Mouse (Mus musculus): ENCODE data around the gene March5.
"Not testable (repeated sequence)": the region's sequence is repeated elsewhere in the genome, so short reads cannot be mapped to it uniquely, and the experiment has no call there.

The March5 gene

DNA sequence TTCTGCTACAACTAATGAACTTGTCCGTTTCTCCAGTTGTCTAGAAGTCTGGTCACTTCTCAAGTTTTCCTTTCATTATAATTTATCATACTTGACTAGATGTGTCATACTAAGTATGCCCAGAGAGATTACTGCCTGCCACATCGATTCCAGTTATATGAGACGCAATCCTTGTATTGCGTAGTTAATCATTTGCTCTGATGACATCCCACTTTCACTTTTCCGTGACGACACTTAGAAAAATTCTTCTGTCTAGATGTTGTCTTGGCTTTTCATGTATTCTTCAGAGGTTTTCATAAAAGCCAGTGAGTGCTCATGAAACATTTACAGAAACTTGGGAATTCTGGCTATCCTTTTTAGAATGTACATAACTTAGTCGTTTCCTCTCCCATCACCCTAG, 1.6 kb downstream of the March5 start:
- peak in 1 of 2 experiments; percentile 11 for DNase-seq

DNA sequence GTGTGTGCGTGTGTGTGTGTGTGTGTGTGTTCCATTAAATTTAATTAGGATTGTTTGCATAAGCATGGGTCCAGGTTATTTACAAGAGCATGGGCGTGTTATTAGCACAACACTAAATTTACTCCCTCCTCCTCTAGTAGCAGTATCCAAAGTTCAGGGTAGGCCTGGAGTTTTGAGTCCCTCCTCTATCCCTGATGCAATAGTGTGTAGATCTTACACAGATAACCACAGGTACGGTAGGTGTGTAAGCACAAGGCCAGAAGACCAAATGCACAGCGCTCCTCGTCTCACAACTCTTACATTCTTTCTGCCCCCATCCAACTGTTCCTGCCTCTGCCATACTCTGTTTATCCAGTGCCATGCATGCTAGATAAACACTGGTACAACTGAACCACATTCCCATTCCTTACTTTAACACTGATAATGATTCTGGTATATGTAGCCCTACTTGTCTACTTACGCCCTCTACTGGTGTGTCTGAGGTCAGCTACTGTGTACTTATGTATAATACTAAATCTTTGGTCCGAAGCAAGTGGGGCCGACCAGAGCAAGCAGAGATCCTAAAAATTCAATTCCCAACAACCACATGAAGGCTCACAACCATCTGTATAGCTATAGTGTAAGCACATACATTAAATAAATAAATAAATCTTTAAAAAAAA, 2.3 kb downstream of the March5 start:
- peak; percentile 11 to 28 for DNase-seq

DNA sequence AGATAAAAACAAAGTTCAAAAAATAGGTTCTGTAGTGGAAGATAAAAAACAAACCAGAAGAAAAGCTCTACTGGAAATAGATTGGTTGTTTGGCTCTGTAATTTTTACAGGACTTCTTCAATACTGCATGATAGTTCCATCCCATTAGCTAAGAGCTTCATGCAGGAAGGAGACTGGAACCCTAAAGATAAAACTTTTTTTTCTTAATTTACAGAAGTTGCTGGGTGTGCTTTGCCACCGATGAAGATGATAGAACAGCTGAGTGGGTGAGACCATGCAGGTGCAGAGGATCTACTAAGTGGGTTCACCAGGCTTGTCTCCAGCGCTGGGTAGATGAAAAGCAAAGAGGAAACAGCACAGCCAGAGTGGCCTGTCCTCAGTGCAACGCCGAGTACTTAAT, 3.1 kb downstream of the March5 start:
- DNase-seq: no peak

DNA sequence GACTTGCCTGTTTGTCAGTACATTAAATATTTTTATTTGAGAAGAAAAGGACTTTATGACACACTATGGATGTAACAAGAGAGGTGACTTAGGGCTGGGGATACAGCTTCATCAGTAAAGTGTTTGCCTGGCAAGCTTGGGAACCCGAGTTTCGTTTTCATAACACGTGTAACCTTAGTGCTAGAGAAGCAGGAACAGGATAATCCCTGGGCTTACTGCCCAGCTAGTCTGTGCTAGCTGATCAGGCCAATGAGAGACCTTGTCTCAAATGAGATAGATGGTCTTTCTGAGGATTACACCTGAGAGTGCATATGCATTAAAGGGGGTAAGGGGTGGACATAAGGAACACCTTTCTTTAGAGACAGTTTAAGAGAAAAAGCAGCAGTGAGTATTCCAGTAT, 4.1 kb downstream of the March5 start:
- DNase-seq: no peak

DNA sequence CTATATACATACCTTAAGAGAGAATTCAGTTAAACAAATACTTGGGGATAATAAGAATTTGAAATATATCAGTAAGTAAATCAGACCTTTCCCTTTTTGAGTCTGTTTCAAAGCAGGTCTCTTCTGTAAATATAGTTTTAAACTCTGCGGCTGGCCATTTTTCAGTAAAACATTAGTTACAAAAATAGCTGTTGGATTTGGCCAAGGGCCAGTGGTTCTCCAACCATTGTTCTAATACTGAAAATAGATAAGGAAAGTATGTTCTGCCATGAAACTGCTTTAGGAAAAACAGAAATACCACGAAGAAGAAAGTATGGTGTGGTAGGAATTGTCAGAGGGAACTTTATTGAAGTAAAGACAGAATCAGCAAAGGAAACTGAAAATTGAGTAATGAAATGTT, 7.4 kb downstream of the March5 start:
- DNase-seq: peak; percentile 32 to 58

DNA sequence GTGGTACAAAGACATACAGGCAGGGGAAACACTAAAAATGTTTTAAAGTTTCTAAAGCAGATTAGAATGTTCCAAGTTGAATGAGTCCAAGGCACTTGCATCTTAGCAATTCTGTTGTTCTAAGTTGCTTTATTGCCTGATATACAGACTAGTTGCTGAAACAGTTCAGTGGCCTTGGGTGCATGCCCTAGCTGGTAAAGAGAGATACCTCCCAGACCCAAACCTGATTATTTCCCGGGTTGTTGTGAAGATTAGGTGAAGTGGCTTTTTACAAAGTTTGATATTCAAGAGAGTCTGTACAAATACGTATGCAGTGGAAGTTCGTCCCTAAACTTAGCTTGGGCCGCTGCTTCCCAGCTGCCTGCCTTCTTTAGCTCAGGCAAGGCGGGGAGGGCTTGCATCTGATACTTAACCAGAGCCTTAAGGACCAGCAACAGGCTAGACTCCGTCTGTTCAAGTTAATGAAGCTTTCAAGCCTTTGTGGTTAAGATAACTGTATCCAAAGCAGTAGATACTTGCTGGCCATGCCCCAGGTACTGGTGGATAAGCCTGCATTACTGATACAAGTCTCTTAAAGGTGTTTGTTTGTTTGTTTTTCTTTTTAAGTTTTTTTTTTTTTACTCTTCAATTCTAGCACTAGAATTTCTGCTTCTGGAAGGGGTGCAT, 18.0 kb downstream of the March5 start:
- no peak for DNase-seq

DNA sequence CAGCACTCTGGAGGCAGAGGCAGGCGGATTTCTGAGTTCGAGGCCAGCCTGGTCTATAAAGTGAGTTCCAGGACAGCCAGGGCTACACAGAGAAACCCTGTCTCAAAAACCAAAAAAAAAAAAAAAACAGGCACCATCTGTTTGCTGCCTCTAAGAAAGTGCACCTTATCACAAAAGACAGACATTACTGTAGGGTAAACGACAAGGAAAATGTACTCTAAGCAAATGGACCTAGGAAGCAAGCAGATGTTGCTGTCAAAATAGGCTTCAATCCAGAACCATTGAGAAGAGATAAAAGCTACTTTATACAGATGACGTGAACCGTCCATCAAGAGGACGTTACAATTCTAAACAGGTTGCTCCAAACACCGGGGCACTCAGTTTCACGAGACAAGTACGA, 25.3 kb downstream of the March5 start:
- not testable (repeated sequence) for DNase-seq

DNA sequence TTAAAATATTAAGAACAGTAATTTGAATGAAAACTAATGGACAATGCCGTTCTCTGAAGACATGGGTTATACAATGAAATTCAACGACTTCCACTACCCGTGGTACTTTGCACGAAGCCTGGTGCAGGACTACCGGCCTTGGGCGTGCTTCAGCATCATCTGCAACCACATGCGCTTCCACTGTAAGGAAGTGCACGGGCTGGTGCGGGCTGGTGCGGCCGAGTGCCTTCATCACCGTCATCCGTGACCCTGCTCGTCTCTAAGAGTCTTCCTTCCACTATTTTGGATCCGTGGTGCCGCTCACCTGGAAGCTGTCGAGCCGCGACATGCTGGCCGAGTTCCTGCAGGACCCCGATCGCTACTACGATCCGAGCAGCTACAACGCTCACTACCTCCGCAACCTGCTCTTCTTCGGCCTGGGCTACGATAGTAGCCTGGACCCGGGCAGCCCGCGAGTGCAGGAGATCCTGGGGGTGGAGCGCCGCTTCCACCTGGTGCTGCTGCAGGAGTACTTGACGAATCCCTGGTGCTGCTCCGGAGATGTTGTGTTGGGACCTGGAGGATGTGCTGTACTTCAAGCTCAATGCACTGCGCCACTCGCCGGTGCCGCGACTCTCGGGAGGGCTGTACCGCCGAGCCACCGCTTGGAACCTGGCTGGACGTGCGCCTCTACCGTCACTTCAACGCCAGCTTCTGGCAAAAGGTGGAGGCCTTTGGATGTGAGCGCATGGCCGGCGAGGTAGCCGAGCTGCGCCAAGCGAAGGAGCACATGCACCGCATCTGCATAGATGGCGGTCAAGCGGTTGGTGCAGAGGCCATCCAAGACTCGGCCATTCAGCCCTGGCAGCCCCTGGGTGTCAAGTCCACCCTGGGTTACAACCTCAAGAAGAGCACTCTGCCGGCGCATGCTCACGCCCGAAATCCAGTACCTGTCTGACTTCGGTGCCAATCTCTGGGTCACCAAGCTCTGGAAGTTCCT, 26.5 kb downstream of the March5 start:
- DNase-seq: peak; percentile 14 to 43

DNA sequence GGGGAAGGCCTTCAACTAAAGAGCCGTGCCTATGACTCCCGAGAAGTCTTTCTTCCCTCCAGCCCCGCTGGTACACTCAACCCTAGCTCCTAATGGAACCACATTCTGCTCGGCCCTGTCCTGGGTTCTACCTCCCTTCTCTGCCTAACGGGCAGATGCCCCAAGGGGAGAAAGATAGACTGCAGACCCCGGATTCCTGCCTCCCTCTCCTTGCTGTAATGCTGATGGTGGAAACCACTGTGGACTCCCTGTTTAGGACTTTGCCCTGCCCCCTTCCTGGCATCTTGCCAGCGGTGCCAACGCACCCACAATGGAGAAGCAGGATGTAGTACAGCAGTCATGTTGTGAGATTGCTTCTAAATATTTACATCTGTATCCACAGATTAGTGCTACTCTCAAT, 28.5 kb downstream of the March5 start:
- DNase-seq: peak in 1 of 2 experiments; percentile 23

DNA sequence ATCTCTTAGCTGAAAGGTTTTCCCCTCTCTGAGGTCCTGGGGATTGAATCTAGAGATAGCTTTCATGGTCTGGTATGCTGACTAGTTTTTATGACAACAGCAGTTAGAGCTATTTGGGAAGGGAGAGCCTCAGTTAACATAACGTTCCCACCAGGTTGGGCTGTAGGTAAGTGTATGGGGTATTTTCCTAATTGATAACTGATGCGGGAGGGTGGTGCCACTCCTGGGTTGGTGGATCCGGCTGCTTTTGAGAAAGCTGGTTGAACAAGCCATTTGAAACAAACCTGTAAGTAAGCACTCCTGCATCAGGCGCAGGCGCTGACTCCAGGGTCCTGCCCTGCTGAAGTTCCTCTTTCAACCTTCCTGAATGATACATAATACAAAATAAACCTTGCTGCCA, 30.0 kb downstream of the March5 start:
- no peak for DNase-seq

DNA sequence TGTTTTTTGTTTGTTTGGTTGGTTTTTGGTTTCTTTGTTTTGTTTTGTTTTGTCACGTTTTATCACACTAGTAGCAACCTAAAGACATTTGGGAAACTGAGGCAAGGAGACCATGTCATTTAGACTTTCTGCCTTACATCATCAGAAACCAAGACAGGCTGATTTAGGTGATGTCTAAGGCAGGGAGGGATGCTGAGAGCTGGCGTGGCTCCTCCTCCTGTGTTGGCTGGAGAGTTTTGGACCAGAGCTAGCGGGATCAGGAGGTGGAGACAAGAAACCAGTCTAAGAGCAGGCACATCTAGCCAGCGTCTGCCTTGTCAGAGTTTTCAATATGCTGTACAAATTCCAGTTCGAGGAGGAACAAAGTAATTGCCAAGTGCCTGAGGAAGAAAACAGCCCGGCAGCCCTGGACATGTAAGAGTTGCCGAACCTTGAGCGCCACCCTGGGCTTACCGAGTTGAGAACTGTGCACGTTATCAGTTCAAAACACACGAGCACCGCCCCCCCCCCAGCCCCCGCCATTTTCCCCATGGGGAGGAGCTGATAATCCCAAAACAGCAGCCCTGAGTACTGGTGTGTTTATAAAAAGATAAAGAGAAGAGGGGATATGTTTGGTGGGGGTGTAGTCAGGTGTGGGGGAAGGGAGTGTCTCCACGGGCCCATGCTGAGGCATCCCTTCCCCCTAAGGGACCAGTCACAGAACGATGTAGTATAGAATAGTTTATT, 30.5 kb downstream of the March5 start:
- no peak for DNase-seq

DNA sequence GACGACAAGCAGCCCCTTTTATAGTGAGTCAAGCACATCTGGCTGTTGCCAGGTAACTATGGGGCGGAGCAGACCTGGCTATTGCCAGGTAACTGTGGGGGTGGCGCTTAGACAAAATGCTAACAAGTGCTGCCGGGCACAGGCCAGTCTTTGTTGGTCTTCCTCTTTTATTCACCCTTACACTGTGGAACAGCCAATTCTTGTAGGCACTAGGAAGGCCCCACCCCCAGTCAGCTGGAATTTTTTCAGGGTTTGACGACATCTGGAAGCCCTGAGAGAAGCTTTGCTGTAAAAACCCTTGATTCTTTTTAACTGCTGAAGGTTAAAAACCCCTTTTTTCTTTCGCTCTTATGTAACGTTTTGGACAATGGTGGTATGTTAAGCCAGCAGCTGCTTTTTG, 31.3 kb downstream of the March5 start:
- DNase-seq: peak in 1 of 2 experiments; percentile 2

DNA sequence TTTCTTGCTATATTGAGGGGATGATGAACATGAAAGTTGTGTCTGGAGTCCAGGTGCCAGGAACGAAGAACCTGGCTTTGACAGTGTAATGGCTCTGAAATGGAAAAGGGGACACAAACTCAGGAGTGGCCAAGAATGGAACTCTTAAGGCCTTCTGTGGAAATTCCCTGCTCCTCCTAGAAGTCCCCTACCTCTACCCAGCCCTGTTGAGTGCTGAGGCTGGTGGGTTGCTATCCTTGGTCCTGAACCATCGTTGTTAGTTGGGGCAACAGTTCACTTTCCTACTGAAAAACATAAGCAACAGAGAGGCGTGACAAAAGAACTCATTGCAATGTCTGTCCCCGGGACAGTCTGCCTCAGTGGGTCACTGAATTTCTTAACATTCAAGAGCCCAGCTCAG, 31.8 kb downstream of the March5 start:
- peak; percentile 20 to 65 for DNase-seq

DNA sequence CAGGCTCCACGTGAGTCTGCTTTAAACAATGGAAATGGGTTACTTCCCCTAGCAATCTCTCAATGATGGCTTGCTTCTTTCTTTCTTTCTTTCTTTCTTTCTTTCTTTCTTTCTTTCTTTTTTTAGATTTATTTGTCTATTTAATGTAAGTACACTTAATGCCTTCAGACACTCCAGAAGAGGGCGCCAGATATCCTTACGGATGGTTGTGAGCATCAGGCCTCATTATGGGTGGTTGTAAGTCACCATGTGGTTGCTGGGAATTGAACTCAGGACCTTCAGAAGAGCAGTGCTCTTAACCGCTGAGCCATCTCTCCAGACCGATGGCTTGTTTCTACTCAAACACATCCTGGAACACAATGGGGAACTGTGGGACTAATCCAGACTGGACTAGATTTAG, 33.9 kb downstream of the March5 start:
- DNase-seq: peak in 1 of 2 experiments; percentile 35

DNA sequence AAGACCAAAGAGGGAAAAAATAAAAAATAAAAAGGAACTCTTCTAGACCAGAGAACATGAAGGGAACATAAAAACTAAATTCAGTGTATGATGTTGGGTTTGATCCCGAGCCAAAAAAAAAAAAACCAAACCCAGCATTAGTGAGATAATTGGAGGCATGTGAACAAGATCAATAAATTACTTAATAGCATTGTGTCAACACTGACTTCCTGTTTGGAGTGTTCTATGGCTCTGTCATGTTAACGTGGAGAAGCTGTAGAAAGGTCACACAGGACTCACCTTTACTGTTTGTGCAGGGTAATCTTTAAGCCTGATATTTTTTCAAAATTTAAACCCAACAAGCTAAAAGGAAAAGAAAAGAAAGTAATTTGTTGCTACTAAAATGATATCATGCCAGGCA, 35.4 kb downstream of the March5 start:
- no peak for DNase-seq

DNA sequence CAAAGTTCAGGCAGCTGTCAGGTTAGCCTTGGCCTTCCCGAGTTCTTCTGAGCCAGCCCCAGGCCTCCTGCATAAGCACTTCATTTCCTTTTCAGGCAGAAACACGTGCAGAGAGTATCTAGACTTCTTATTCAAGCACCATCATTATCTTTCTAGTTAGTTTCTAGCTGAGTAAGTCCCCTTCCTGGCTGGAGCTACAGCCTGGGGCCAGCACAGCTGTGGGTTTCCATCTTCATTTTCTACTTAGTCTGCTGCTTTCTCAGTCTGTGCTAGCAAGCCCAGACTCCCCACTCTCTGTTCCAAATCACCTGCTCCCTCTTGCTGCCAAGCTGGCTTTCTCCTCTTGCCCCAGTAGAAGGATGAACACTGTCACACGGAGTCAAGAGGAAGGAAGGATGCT, 39.5 kb downstream of the March5 start:
- DNase-seq: no peak

DNA sequence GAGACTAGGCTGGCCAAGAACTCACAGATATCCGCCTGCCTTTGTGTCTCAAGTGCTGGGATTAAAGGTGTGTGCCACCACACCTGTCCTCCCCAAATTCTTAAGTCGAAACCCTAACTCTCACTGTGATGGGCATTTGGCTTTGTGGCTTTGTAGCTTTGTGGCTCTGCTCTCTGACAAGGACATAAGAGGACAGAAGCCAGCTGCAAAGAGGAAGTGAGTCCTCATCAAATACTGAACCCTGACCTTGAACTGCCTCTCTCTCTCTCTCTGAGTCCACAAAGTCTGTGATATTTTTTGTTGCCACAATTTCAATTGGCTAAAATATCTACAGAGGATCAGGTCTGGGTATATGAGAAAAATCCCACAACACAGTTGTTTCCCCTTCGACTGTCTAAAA, 40.9 kb downstream of the March5 start:
- no peak for DNase-seq

DNA sequence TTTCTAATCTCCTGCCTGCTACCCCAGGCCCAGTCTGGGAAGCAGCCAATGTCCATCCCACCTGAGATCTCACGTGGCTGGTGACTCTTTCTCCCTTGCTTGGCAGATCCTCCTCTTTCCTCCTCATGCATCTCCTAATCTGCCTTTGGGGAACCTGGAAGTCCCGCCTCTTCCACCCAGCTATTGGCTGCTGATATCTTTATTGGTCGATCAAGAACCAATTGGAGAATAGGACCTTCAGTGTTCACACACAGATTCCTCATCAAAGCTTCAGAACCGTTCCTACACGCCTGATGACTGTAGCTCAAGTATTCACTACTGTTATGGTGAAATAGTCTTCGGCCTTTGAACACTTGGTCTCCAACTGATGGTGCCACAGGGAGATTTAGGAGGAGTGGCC, 44.8 kb downstream of the March5 start:
- DNase-seq: no peak

DNA sequence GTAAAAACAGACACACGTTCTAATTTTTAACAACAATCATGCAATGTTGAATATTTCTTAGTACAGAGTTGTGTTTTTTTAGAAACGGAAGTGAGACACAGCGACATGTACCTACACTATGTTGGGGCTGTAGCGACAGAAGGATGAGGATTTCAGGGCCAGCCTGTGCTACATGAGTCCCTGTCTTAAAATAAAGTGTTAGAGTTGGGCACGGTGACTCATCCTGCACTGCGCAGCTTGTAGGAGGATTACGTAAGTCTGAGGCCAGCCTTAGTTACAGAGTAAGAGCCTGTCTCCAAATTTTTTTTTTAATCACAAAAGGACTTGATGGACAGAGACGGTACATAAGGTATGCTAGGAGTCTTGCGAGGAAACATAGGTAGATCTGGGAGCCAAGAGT, 48.0 kb downstream of the March5 start:
- DNase-seq: no peak

DNA sequence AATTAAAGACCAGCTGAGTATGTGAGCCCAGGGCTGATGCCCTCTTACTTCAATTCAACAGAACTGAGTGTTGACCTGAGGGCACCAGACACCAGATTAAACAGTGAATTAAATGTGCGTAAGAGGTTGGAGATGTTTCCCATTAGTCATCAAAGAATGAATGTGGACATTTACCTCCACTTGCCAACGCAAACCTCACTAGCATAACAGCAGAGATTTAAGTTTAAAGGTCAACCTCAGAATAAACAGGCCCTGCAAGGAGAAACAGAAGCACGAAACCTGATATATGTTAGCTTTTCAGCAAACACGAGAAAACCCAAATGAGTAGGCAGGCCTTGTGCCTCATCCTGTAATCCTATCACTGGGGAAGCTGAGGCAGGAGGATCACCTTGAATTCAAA, 55.0 kb downstream of the March5 start:
- peak in 1 of 2 experiments; percentile 32 for DNase-seq

DNA sequence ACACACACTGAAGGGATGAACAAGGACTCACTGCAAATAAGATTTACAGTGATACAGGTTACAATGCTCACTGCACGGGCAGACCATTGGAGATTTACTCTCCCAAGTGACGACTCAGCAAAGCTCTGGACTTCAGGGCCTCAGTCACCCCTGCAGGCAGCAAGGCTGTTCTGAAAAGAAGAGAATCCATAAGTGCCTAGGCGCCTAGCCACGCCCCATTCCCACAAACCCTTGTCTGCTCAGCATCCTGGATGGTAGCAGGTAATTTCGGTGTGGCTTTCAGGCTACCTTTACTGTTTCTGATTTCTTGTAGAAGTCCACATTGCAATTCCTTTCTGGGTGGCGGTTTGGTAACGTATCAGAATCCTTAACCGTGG, 56.2 kb downstream of the March5 start:
- DNase-seq: peak in 1 of 2 experiments; percentile 63

DNA sequence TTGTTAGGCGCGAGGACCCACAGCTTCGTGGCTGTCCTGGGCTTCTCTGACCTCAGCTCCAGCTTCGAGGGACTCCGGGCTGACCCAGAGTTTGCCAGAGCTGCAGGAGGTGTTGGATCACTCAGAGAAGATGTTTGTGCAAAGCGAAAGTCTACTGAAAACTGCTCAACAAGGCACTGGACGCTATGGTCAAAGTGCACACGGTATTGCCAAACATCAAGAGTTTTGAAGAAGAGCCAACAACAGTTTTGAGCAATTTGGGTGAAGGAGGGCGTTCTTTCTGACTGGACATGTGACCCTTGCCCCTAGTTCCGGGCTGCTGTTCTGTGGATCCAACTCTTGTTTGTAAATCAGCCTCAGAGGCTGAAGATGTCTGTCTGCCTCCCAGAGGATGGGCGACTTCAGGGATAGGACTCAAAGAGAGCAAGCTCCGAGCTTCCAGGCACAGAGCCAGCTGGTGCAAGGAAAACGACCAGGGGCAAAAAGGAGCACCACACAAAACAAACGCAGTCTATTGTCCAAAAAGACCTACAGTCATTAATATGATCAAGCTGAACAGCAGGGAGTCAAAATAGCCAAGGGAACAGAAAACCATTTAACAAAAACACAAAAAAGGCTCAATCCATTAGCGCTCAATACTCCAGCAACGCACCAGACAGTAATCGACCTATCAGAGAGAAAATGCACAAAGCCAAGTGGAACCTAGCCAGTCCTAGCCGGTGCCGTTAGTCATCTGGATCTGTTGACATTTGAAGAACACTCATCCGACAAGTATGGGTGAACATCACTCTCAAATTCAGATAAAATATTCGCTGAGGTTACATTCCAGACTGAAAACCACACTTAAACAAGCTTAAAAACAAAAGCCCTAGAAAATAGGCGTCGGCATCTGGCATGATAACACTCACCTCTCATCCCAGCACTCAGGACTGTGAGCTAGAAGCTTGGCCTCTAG, 56.9 kb downstream of the March5 start:
- DNase-seq: peak; percentile 77 to 86
